Mouse (Mus musculus) hindbrain, postnatal 0 days (tissue): ENCODE measurements around the gene 2010106E10Rik. TPM values are rescaled to one million over a fixed set of nuclear protein-coding genes. Genes with fewer than 3 reads are reported as not detected.

ENCODE experiments used
- ATAC-seq: fragments of 200-750 bp; cut with Nextera tagmentation; 2 replicates; pipeline ENCODE4 v1.8.0; 2017; ENCODE audit warnings: mild to moderate bottlenecking, moderate TSS enrichment, moderate library complexity
- DNase-seq: peaks from one replicate; pipeline ENCODE4 v3.0.0-alpha.2; 2015; ENCODE audit warnings: low spot score
- H3K27ac ChIP-seq: fragments of 300-500 bp; sonication (generic); 2 replicates; pipeline ENCODE4 v1.5.1; 2014; ENCODE audit warnings: mild to moderate bottlenecking
- H3K27me3 ChIP-seq: fragments of 300-500 bp; sonication (generic); 2 replicates; pipeline ENCODE4 v1.6.1; 2014; ENCODE audit warnings: low read length, mixed read lengths; ENCODE audit not compliant: insufficient read depth
- H3K36me3 ChIP-seq: fragments of 300-500 bp; sonication (generic); 2 replicates; pipeline ENCODE4 v1.6.1; 2014; ENCODE audit warnings: low read length, mixed read lengths; ENCODE audit not compliant: insufficient read depth
- H3K4me1 ChIP-seq: fragments of 300-500 bp; sonication (generic); 2 replicates; pipeline ENCODE4 v1.6.1; 2014; ENCODE audit warnings: antibody characterized with exemption, low read length, mixed read lengths; ENCODE audit not compliant: insufficient read depth
- H3K4me2 ChIP-seq: fragments of 300-500 bp; sonication (generic); 2 replicates; pipeline ENCODE4 v1.6.1; 2014; ENCODE audit warnings: low read depth, mild to moderate bottlenecking, low read length, moderate library complexity, mixed read lengths
- H3K4me3 ChIP-seq: fragments of 300-500 bp; sonication (generic); 2 replicates; pipeline ENCODE4 v1.5.1; 2014; ENCODE audit warnings: low read length
- H3K9ac ChIP-seq: fragments of 300-500 bp; sonication (generic); replicated peaks from 2 replicates; pipeline ENCODE4 v1.6.1; 2014; ENCODE audit warnings: mild to moderate bottlenecking, low read length, moderate library complexity, mixed read lengths
- H3K9me3 ChIP-seq: fragments of 300-500 bp; sonication (generic); 2 replicates; pipeline ENCODE4 v1.6.1; 2016; ENCODE audit warnings: low read length, mixed read lengths
- CTCF ChIP-seq: IDR thresholded peaks from 2 replicates; pipeline ENCODE4 v1.5.1; 2016; ENCODE audit warnings: antibody characterized with exemption, control low read depth, low read depth
- WGBS: fragments of 180-500 bp; shearing (Covaris S2); extraction: QIAGEN DNeasy Blood & Tissue Kit; methylation state at CpG from one replicate; pipeline ENCODE4 v1.1.7; 2014; 5-methylcytosine and 5-hydroxymethylcytosine counted together
- polyA plus RNA-seq: library from polyadenylated mRNA; unstranded; fragments of >200 nt; fragmentation: Nextera tagmentation; extraction: Ambion mirVana; gene quantifications from 2 replicates; pipeline ENCODE4 v1.2.1, GENCODE M21; 2015
- total RNA-seq: library from RNA; depleted of rRNA; stranded (reverse); fragments of >200 nt; gene quantifications from 2 replicates; pipeline ENCODE4 v1.2.3, GENCODE M21; 2014; rRNA removed

2010106E10Rik gene
- total and polyA plus RNA-seq, 2 experiments from 2014 or later = 0.23 TPM; not detected in 1

DNA sequence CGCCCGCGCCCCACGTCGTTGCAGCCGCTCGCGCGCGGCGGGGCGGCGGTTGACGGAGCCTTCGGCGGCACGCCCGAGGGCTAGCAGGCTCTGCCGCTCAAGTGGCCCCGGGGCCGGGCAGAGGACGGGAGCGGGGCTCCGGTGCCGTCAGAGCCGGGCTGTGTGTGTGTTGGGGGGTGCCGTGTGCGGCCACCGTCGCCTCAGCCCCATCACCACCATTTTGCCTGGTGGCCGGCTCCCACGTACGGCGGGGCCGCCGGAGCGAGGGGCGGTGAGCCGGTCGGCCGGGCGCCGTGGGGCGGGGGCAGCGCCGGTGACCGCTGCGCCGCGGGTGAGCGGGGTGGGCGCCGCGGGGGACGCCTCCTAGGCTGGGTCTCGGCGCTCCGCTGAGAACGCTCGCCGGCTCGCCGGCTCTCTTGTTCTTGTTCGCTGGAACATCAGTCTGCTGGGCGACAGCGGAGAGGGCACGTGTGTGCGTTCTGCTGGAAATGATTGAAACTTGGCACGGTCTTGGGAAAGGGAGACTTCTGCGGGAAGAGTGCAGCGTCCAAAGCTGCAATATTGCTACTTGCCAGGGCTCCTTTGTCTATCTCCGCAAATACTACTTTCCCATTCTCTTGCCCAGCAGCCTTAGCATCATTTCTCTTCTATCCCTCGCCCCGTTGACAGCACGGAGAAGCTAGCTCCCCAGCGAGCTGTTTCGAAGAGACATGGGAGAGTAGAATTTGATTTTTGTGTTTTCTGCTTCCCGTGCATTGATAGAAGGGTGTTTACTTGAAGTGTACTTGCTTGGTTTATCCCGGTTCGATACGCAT lies 106.4 kb downstream of the 2010106E10Rik start:
- H3K4me3 ChIP-seq = peak overlapping the region; percentile 60
- H3K9me3 ChIP-seq = no peaks in the 10 kb centered on the region
- 28% methylated on average over 27 of the region's 81 CpGs for WGBS
- peak overlapping the region; percentile 77 for H3K27ac ChIP-seq
- no peaks in the 10 kb centered on the region for H3K27me3 ChIP-seq
- no peak for TF ChIP-seq CTCF
- peak overlapping the region; percentile 78 for H3K9ac ChIP-seq
- peak overlapping the region; percentile 51 for H3K4me2 ChIP-seq
- no peaks in the 10 kb centered on the region for H3K4me1 ChIP-seq
- ATAC-seq (peak; percentile 72), DNase-seq (peak; percentile 65)
- no peaks in the 10 kb centered on the region for H3K36me3 ChIP-seq

Other genes starting within 250 kb of the 2010106E10Rik start
- gene Apool, start 183.9 kb upstream of the 2010106E10Rik start, total RNA-seq = 4.3 and 5.5 TPM in 2 replicates
- gene Apool, start 183.9 kb upstream of the 2010106E10Rik start, polyA plus RNA-seq = 14.7 and 16.2 TPM in 2 replicates
- gene Satl1, start 88.5 kb upstream of the 2010106E10Rik start, total RNA-seq = not detected in 2 replicates
- not detected in 2 replicates for gene Satl1, start 88.5 kb upstream of the 2010106E10Rik start, polyA plus RNA-seq
- gene Zfp711, start 105.3 kb downstream of the 2010106E10Rik start, total RNA-seq = 16.3 and 16.6 TPM in 2 replicates
- 25.4 and 27.3 TPM in 2 replicates for gene Zfp711, start 105.3 kb downstream of the 2010106E10Rik start, polyA plus RNA-seq
- gene Pof1b, start 203.4 kb downstream of the 2010106E10Rik start, total RNA-seq = not detected in 2 replicates
- 0.06 and 0.11 TPM in 2 replicates for gene Pof1b, start 203.4 kb downstream of the 2010106E10Rik start, polyA plus RNA-seq